ENCODE assay signal across 8 mouse cellular contexts in the genomic region with DNA sequence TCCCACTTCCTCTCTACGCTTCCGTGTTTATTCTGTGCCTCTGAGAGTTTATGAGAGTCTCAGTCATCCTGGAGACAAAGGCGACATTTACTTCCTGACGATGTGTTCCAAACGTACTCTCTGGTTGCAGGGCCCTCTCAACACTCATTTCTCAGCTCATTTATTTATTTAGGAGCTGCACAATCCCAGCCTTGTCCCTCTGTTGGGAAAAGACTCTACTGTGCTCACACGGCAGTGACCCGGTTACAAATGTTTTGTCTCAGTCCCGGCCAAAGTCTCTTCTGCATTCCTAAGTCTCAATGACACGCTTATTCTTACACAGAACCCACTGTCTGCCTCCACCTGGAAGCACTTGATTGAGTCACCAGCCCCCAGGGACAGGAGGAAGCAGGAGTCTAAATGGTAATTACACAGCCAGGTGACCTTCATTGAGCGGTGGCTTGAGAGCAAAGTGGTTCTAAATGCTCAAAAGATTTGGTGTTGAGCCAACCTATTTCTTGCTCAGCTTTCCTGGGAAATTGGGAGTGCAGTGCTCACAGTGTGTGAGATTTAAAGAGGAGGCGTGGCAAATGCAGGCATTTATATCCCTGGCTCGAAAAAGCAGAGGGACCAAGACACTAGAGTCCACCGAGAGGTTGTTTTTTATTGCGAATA.
A peak's percentile ranks its signal among the peaks of the same experiment; 100 is the strongest.
DNase-seq lines count a peak whose midpoint lies in the region; ATAC-seq and TF ChIP-seq lines count a peak whose summit lies in the region.

No protein-coding gene starts in this region.

- WGBS in intestine, embryonic 15.5 days = 28% methylated on average over 14 of the region's 14 CpGs

- no peaks in the 10 kb centered on the region for H3K9me3 ChIP-seq in intestine, embryonic 15.5 days

- no peak overlapping the region for H3K4me3 ChIP-seq in left cerebral cortex, adult 2 months
- H3K4me3 ChIP-seq in intestine, embryonic 15.5 days (replicated peaks) = no peak overlapping the region

- H3K9ac ChIP-seq in intestine, embryonic 15.5 days = no peak overlapping the region

- H3K27me3 ChIP-seq in intestine, embryonic 15.5 days (replicated peaks) = no peaks in the 10 kb centered on the region

- intact Hi-C loops in left cerebral cortex, postnatal 14 days (cut with DNase I) = no loop called here
- intact Hi-C loops in left cerebral cortex, adult 2 months (cut with DNase I) = no loop called here

- peaks cover 18% of the 10 kb centered on the region for H3K4me1 ChIP-seq in intestine, embryonic 15.5 days (replicated peaks)

- H3K36me3 ChIP-seq in intestine, embryonic 15.5 days = no peaks in the 10 kb centered on the region

- peak; percentile 27 to 55 for DNase-seq in left cerebral cortex, postnatal 14 days (ENCODE audit: low spot score in 2 of 2)
- DNase-seq in left cerebral cortex, adult 2 months (ENCODE audit: extremely low spot score in 1 of 2, low spot score in 2 of 2) = no peak
- peak; percentile 7 for DNase-seq in fibroblast of lung, adult 2 months (ENCODE audit: low read depth)
- DNase-seq in lung, postnatal 4 days = peak; percentile 33 to 48
- no peak for DNase-seq in thymus, postnatal 25 days
- no peak for DNase-seq in thymus, postnatal 0 days (ENCODE audit: low spot score)
- DNase-seq in B cell, adult 2 months = no peak

- peak overlapping the region; percentile 18; the same call in 1 of the 2 replicates for H3K4me2 ChIP-seq in intestine, embryonic 15.5 days (replicated peaks)

- no peak overlapping the region for H3K27ac ChIP-seq in left cerebral cortex, adult 2 months
- peak overlapping the region; percentile 59 for H3K27ac ChIP-seq in intestine, embryonic 15.5 days

- TF ChIP-seq CTCF in left cerebral cortex, adult 2 months (IDR thresholded peaks at IDR 0.05) = no peak

- ATAC-seq in intestine, embryonic 15.5 days = peak; percentile 74

Comparison
In these comparisons a context has a peak if more than half of its experiments do, and no peak if none do; other contexts are left out.
1. DNase-seq: peak in left cerebral cortex, postnatal 14 days (2 of 2), fibroblast of lung, adult 2 months (single experiment) and lung, postnatal 4 days (2 of 2); none in left cerebral cortex, adult 2 months (0 of 2), thymus, postnatal 25 days (single experiment), thymus, postnatal 0 days (single experiment) and B cell, adult 2 months (0 of 2).